Mouse (Mus musculus): Measurements from ENCODE around the gene Cenpa. TPM values are rescaled to one million over a fixed set of nuclear protein-coding genes. Genes with fewer than 3 reads are reported as not detected.
A peak's percentile ranks its signal among the peaks of the same experiment; 100 is the strongest.

Gene Cenpa
- polyA plus RNA-seq, 1 experiment, result 161 TPM

GRCm38 (mm10) chr5:30621211-30621790 lies 45.3 kb upstream of the Cenpa start:
- TF ChIP-seq POLR2A (IDR thresholded peaks at IDR 0.05; ENCODE audit: control insufficient read depth, extremely low read depth, insufficient read depth, low read length, poor library complexity) (no peak), CTCF (IDR thresholded peaks at IDR 0.05; ENCODE audit: borderline replicate concordance, control insufficient read depth, extremely low read depth, insufficient read depth, low read length, poor library complexity) (no peak)
- H3K27ac ChIP-seq (ENCODE audit: control insufficient read depth, insufficient read depth, low read length), result no peak overlapping the region
- no peak for DNase-seq
- H3K4me1 ChIP-seq (replicated peaks; ENCODE audit: control insufficient read depth, insufficient read depth, low read length), result peaks cover 10% of the 10 kb centered on the region; the same call in 1 of the 2 replicates
- no peak overlapping the region for H3K4me3 ChIP-seq (ENCODE audit: control insufficient read depth, insufficient read depth, low read length)
- 96% methylated on average over 9 of the region's 9 CpGs for WGBS
- peaks cover 9% of the 10 kb centered on the region for H3K27me3 ChIP-seq (ENCODE audit: control insufficient read depth, insufficient read depth, low read length)
- no peaks in the 10 kb centered on the region for H3K36me3 ChIP-seq (ENCODE audit: control insufficient read depth, insufficient read depth, low read length)

- peaks cover 9% of the 10 kb centered on the region for H3K27me3 ChIP-seq (ENCODE audit: control insufficient read depth, insufficient read depth, low read length)
- H3K4me1 ChIP-seq (replicated peaks; ENCODE audit: control insufficient read depth, insufficient read depth, low read length), result peaks cover 10% of the 10 kb centered on the region; the same call in 1 of the 2 replicates
- H3K36me3 ChIP-seq (ENCODE audit: control insufficient read depth, insufficient read depth, low read length), result no peaks in the 10 kb centered on the region
- DNase-seq, result no peak
- TF ChIP-seq CTCF (IDR thresholded peaks at IDR 0.05; ENCODE audit: borderline replicate concordance, control insufficient read depth, extremely low read depth, insufficient read depth, low read length, poor library complexity), result no peak
- no peak for TF ChIP-seq POLR2A (IDR thresholded peaks at IDR 0.05; ENCODE audit: control insufficient read depth, extremely low read depth, insufficient read depth, low read length, poor library complexity)
- 69% methylated on average over 22 of the region's 22 CpGs for WGBS
- no peak overlapping the region for H3K27ac ChIP-seq (ENCODE audit: control insufficient read depth, insufficient read depth, low read length)
- H3K4me3 ChIP-seq (ENCODE audit: control insufficient read depth, insufficient read depth, low read length), result no peak overlapping the region
These were observed 44.8 kb upstream of the Cenpa start for GRCm38 (mm10) chr5:30621844-30622176.

- TF ChIP-seq POLR2A (IDR thresholded peaks at IDR 0.05; ENCODE audit: control insufficient read depth, extremely low read depth, insufficient read depth, low read length, poor library complexity), result no peak
- TF ChIP-seq CTCF (IDR thresholded peaks at IDR 0.05; ENCODE audit: borderline replicate concordance, control insufficient read depth, extremely low read depth, insufficient read depth, low read length, poor library complexity), result no peak
- peaks cover 10% of the 10 kb centered on the region; the same call in 1 of the 2 replicates for H3K4me1 ChIP-seq (replicated peaks; ENCODE audit: control insufficient read depth, insufficient read depth, low read length)
- peak; percentile 31 for DNase-seq
- H3K4me3 ChIP-seq (ENCODE audit: control insufficient read depth, insufficient read depth, low read length), result 0 out of 2 replicates have a peak overlapping the region, but pooled peaks have one; percentile 9
- peaks cover 9% of the 10 kb centered on the region for H3K27me3 ChIP-seq (ENCODE audit: control insufficient read depth, insufficient read depth, low read length)
- no peaks in the 10 kb centered on the region for H3K36me3 ChIP-seq (ENCODE audit: control insufficient read depth, insufficient read depth, low read length)
- WGBS, result 4% methylated on average over 69 of the region's 69 CpGs
- H3K27ac ChIP-seq (ENCODE audit: control insufficient read depth, insufficient read depth, low read length), result no peak overlapping the region
These were observed 44.3 kb upstream of the Cenpa start for GRCm38 (mm10) chr5:30622177-30622840.

- H3K36me3 ChIP-seq (ENCODE audit: control insufficient read depth, insufficient read depth, low read length), result no peaks in the 10 kb centered on the region
- no peak overlapping the region for H3K27ac ChIP-seq (ENCODE audit: control insufficient read depth, insufficient read depth, low read length)
- peaks cover 9% of the 10 kb centered on the region for H3K27me3 ChIP-seq (ENCODE audit: control insufficient read depth, insufficient read depth, low read length)
- TF ChIP-seq POLR2A (IDR thresholded peaks at IDR 0.05; ENCODE audit: control insufficient read depth, extremely low read depth, insufficient read depth, low read length, poor library complexity) (no peak), CTCF (IDR thresholded peaks at IDR 0.05; ENCODE audit: borderline replicate concordance, control insufficient read depth, extremely low read depth, insufficient read depth, low read length, poor library complexity) (no peak)
- DNase-seq, result no peak
- H3K4me3 ChIP-seq (ENCODE audit: control insufficient read depth, insufficient read depth, low read length), result 0 out of 2 replicates have a peak overlapping the region, but pooled peaks have one; percentile 9
- 9% methylated on average over 10 of the region's 10 CpGs for WGBS
- H3K4me1 ChIP-seq (replicated peaks; ENCODE audit: control insufficient read depth, insufficient read depth, low read length), result peaks cover 10% of the 10 kb centered on the region; the same call in 1 of the 2 replicates
These were observed 43.8 kb upstream of the Cenpa start for GRCm38 (mm10) chr5:30622841-30623185.

GRCm38 (mm10) chr5:30623380-30623779 lies 43.2 kb upstream of the Cenpa start:
- no peak for DNase-seq
- H3K4me3 ChIP-seq (ENCODE audit: control insufficient read depth, insufficient read depth, low read length), result no peak overlapping the region
- 38% methylated on average over 2 of the region's 2 CpGs for WGBS
- H3K4me1 ChIP-seq (replicated peaks; ENCODE audit: control insufficient read depth, insufficient read depth, low read length), result peaks cover 10% of the 10 kb centered on the region; the same call in 1 of the 2 replicates
- H3K36me3 ChIP-seq (ENCODE audit: control insufficient read depth, insufficient read depth, low read length), result no peaks in the 10 kb centered on the region
- H3K27ac ChIP-seq (ENCODE audit: control insufficient read depth, insufficient read depth, low read length), result no peak overlapping the region
- H3K27me3 ChIP-seq (ENCODE audit: control insufficient read depth, insufficient read depth, low read length), result peaks cover 9% of the 10 kb centered on the region
- TF ChIP-seq CTCF (IDR thresholded peaks at IDR 0.05; ENCODE audit: borderline replicate concordance, control insufficient read depth, extremely low read depth, insufficient read depth, low read length, poor library complexity), result no peak
- no peak for TF ChIP-seq POLR2A (IDR thresholded peaks at IDR 0.05; ENCODE audit: control insufficient read depth, extremely low read depth, insufficient read depth, low read length, poor library complexity)

- TF ChIP-seq CTCF (IDR thresholded peaks at IDR 0.05; ENCODE audit: borderline replicate concordance, control insufficient read depth, extremely low read depth, insufficient read depth, low read length, poor library complexity) (no peak), POLR2A (IDR thresholded peaks at IDR 0.05; ENCODE audit: control insufficient read depth, extremely low read depth, insufficient read depth, low read length, poor library complexity) (no peak)
- Histone ChIP-seq H3K36me3 (ENCODE audit: control insufficient read depth, insufficient read depth, low read length) (no peaks in the 10 kb centered on the region), H3K27ac (ENCODE audit: control insufficient read depth, insufficient read depth, low read length) (no peak overlapping the region), H3K27me3 (ENCODE audit: control insufficient read depth, insufficient read depth, low read length) (peaks cover 9% of the 10 kb centered on the region), H3K4me1 (replicated peaks; ENCODE audit: control insufficient read depth, insufficient read depth, low read length) (peaks cover 10% of the 10 kb centered on the region; the same call in 1 of the 2 replicates), H3K4me3 (ENCODE audit: control insufficient read depth, insufficient read depth, low read length) (no peak overlapping the region)
- WGBS, result 64% methylated on average over 1 of the region's 1 CpGs
- no peak for DNase-seq
These were observed 42.3 kb upstream of the Cenpa start for GRCm38 (mm10) chr5:30624311-30624710.

Measured in thymus, adult 2 months (tissue).